Mouse (Mus musculus) brain, embryonic 14.5 days (tissue): ENCODE results near the gene Agpat3. TPM values are rescaled to one million over a fixed set of nuclear protein-coding genes. Genes with fewer than 3 reads are reported as not detected.

Experiments used
- DNase-seq: peaks from one replicate; pipeline ENCODE4 v3.0.0-alpha.2; 2011; ENCODE audit warnings: low read depth
- CTCF ChIP-seq: fragments of 200-500 bp; IDR thresholded peaks from 2 replicates; pipeline ENCODE4 v1.5.1; 2012; ENCODE audit warnings: inconsistent platforms, mild to moderate bottlenecking, moderate library complexity, borderline replicate concordance; ENCODE audit not compliant: insufficient read depth, insufficient read length; ENCODE audit errors: extremely low read depth
- POLR2A ChIP-seq: fragments of 200-500 bp; IDR thresholded peaks from 2 replicates; pipeline ENCODE4 v1.6.1; 2012; ENCODE audit warnings: mild to moderate bottlenecking, inconsistent platforms, borderline replicate concordance; ENCODE audit not compliant: poor library complexity, insufficient read depth, insufficient read length, severe bottlenecking; ENCODE audit errors: extremely low read depth
- polyA plus RNA-seq: library from polyadenylated mRNA; depleted of rRNA; stranded (reverse); fragments of >200 nt; gene quantifications from 2 replicates; pipeline ENCODE4 v1.2.3, GENCODE M21; 2012

Agpat3 gene
- polyA plus RNA-seq, 1 experiment: 95.2 TPM

- TF ChIP-seq CTCF (no peak), POLR2A (no peak)
- no peak for DNase-seq
Observed at GRCm38 (mm10) chr10:78258142-78258675, 94.1 kb downstream of the Agpat3 start.

- no peak for TF ChIP-seq CTCF
- TF ChIP-seq POLR2A: no peak
- no peak for DNase-seq
Observed at GRCm38 (mm10) chr10:78255646-78256059, 96.6 kb downstream of the Agpat3 start.

- no peak for DNase-seq
- TF ChIP-seq CTCF (no peak), POLR2A (no peak)
Observed at GRCm38 (mm10) chr10:78247206-78247605, 105.1 kb downstream of the Agpat3 start.

- DNase-seq: no peak
- no peak for TF ChIP-seq CTCF
Observed at GRCm38 (mm10) chr10:78246725-78247124, 105.6 kb downstream of the Agpat3 start.

GRCm38 (mm10) chr10:78245225-78245547 is 107.1 kb downstream of the Agpat3 start:
- TF ChIP-seq CTCF (no peak), POLR2A (no peak)
- no peak for DNase-seq

GRCm38 (mm10) chr10:78244438-78245224 is 107.7 kb downstream of the Agpat3 start, which contains the start of gene Trappc10:
Trappc10 (minus strand) TSS chr10:78244641.
- TF ChIP-seq CTCF: no peak
- peak; percentile 80 for TF ChIP-seq POLR2A
- DNase-seq: peak; percentile 92

- DNase-seq: peak; percentile 27
- TF ChIP-seq CTCF: no peak
- no peak for TF ChIP-seq POLR2A
Observed at GRCm38 (mm10) chr10:78244058-78244437, 108.2 kb downstream of the Agpat3 start.

- TF ChIP-seq CTCF (no peak), POLR2A (no peak)
- peak; percentile 5 for DNase-seq
Observed at GRCm38 (mm10) chr10:78238926-78239325, 113.4 kb downstream of the Agpat3 start.

- no peak for DNase-seq
- no peak for TF ChIP-seq CTCF
- TF ChIP-seq POLR2A: no peak
Observed at GRCm38 (mm10) chr10:78238297-78238696, 114.0 kb downstream of the Agpat3 start.

- TF ChIP-seq CTCF (no peak), POLR2A (no peak)
Observed at GRCm38 (mm10) chr10:78237809-78238208, 114.5 kb downstream of the Agpat3 start.

GRCm38 (mm10) chr10:78236885-78237629 is 115.2 kb downstream of the Agpat3 start:
- no peak for TF ChIP-seq CTCF
- no peak for TF ChIP-seq POLR2A
- DNase-seq: peak; percentile 43

More at GRCm38 (mm10) chr10:78237809-78238208, 114.5 kb downstream of the Agpat3 start:
- DNase-seq: no peak
